Mouse (Mus musculus) kidney, postnatal 36 days (tissue): Measurements from ENCODE around the gene Asb11.
A peak's percentile ranks its signal among the peaks of the same experiment; 100 is the strongest.

ENCODE experiments used
- DNase-seq, 2 experiments: peaks; one replicate each; pipeline ENCODE4 v3.0.0; 2021 to 2022; ENCODE audit warnings: mixed read lengths in 2 of 2

The Asb11 gene

GRCm38 (mm10) chrX:164446106-164446551, 9.3 kb downstream of the Asb11 start:
- DNase-seq, result peak in 1 of 2 experiments; percentile 14

- DNase-seq, result no peak
These were observed 10.3 kb downstream of the Asb11 start for GRCm38 (mm10) chrX:164446835-164447681.

- no peak for DNase-seq
These were observed 10.9 kb downstream of the Asb11 start for GRCm38 (mm10) chrX:164447682-164448071.

- peak; percentile 47 to 58 for DNase-seq
These were observed 12.4 kb downstream of the Asb11 start for GRCm38 (mm10) chrX:164449201-164449600.

GRCm38 (mm10) chrX:164459205-164459878, 22.5 kb downstream of the Asb11 start:
- peak in 1 of 2 experiments; percentile 29 for DNase-seq

DNA sequence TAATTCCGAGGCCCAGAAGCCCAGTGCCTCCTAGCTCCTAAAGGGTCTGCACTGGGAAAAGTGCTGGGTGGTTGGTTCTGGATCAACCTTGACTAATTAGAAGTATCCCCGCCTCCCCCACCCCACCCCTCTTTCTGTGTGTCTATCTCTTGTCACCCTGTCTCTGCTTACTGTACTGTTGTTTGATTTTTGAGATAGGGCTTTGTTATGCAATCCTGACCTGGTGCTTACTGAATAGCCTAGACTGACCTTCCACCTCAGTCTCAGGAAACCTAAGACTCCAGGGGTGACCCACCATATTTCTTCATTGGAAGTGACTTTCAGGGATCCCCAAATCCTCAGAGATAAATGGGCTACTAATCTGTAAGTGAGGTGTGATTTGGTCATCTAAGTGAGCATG, 65.5 kb downstream of the Asb11 start:
- DNase-seq, result no peak

- peak; percentile 58 to 76 for DNase-seq
These were observed 69.1 kb downstream of the Asb11 start, which contains the start of gene Asb9 for GRCm38 (mm10) chrX:164505709-164506498. TSS of gene Asb9 (plus strand) at chrX:164506327.

DNA sequence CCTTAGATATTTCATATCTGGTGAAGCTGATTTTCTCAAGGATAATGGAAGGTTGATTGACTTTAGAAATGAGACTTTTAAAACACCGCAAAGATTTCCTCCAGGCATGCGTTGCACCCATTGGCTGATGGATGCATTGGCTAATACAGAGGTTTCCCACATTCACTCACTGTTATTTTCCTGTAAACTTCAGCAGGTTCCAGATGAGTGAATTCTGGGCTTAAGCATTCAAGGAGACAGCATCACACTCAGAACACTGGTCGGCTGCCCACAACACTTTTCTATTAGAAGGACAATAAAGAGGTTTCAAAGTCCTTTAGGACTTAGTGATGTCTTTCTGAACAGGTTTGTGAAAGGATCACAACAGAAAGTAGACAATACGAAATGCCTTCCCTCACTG, 70.3 kb downstream of the Asb11 start:
- DNase-seq, result peak; percentile 26 to 33

DNA sequence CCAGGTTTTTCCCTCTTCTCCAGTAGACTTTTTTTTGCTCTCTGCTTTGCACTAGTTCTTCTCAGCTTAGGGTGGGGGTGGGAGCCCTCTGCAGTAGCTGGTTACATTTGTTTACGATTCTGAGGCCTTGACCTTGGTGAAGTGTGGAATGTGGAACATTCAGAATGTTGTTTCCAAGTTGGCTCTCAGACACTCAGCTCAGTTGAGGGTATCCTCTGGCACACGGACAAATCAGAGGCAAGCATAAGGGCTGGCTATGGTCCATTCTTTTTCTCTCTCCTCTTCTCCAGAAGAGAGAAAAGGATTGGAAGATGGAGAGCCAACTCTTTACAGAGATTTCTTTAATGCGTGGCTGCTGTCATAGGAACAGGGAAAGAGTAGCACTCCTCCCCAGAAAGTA, 71.9 kb downstream of the Asb11 start:
- peak; percentile 10 to 18 for DNase-seq
